Mouse (Mus musculus) heart, embryonic 16.5 days (tissue): ENCODE results near the gene Cd9. TPM values are rescaled to one million over a fixed set of nuclear protein-coding genes. Genes with fewer than 3 reads are reported as not detected.
A peak's percentile ranks its signal among the peaks of the same experiment; 100 is the strongest.
"Not testable (repeated sequence)": the region's sequence is repeated elsewhere in the genome, so short reads cannot be mapped to it uniquely, and the experiment has no call there.

Source experiments
- ATAC-seq: fragments of 200-750 bp; cut with Nextera tagmentation; replicated peaks from 2 replicates; pipeline ENCODE4 v1.8.0; 2017; ENCODE audit warnings: moderate number of reproducible peaks; ENCODE audit not compliant: insufficient read depth, low FRiP score; ENCODE audit errors: extremely low read depth
- H3K27ac ChIP-seq: fragments of 300-500 bp; sonication (generic); 2 replicates; pipeline ENCODE4 v1.5.1; 2014; ENCODE audit warnings: mild to moderate bottlenecking, low read length, control low read depth, moderate library complexity
- H3K27me3 ChIP-seq: fragments of 300-500 bp; sonication (generic); 2 replicates; pipeline ENCODE4 v1.6.1; 2014; ENCODE audit warnings: low read length, mixed read lengths; ENCODE audit not compliant: control insufficient read depth, insufficient read depth
- H3K36me3 ChIP-seq: fragments of 300-500 bp; sonication (generic); 2 replicates; pipeline ENCODE4 v1.6.1; 2014; ENCODE audit not compliant: control insufficient read depth, insufficient read depth
- H3K4me1 ChIP-seq: fragments of 300-500 bp; sonication (generic); 2 replicates; pipeline ENCODE4 v1.6.1; 2014; ENCODE audit warnings: low read length, mixed read lengths; ENCODE audit not compliant: control insufficient read depth, insufficient read depth
- H3K4me2 ChIP-seq: fragments of 300-500 bp; sonication (generic); 2 replicates; pipeline ENCODE4 v1.6.1; 2014; ENCODE audit warnings: low read depth, mild to moderate bottlenecking, control low read depth, low read length
- H3K4me3 ChIP-seq: fragments of 300-500 bp; sonication (generic); 2 replicates; pipeline ENCODE4 v1.5.1; 2014; ENCODE audit warnings: mild to moderate bottlenecking, control low read depth, low read length
- H3K9ac ChIP-seq: fragments of 300-500 bp; sonication (generic); 2 replicates; pipeline ENCODE4 v1.6.1; 2014; ENCODE audit warnings: low read length, control low read depth
- H3K9me3 ChIP-seq: fragments of 300-500 bp; sonication (generic); replicated peaks from 2 replicates; pipeline ENCODE4 v1.6.1; 2016; ENCODE audit warnings: low read length; ENCODE audit not compliant: control insufficient read depth
- WGBS: fragments of 180-500 bp; shearing (Covaris S2); extraction: QIAGEN DNeasy Blood & Tissue Kit; methylation state at CpG from one replicate; pipeline ENCODE4 v1.1.7; 2014; 5-methylcytosine and 5-hydroxymethylcytosine counted together
- polyA plus RNA-seq: library from polyadenylated mRNA; unstranded; fragments of >200 nt; fragmentation: Nextera tagmentation; extraction: Ambion mirVana; gene quantifications from 2 replicates; pipeline ENCODE4 v1.2.1, GENCODE M21; 2015

Cd9 gene
- polyA plus RNA-seq, 1 experiment from 2014 or later, result 94.4 TPM

GRCm38 (mm10) chr6:125492033-125492432 lies 2.6 kb downstream of the Cd9 start:
- no peaks in the 10 kb centered on the region for H3K36me3 ChIP-seq
- 47% methylated on average over 9 of the region's 9 CpGs for WGBS
- no peaks in the 10 kb centered on the region for H3K9me3 ChIP-seq
- no peak overlapping the region; the same call in 1 of the 2 replicates for H3K9ac ChIP-seq
- no peak for ATAC-seq
- peaks cover 17% of the 10 kb centered on the region for H3K4me1 ChIP-seq
- H3K4me2 ChIP-seq, result peak overlapping the region; percentile 82
- peak overlapping the region; percentile 59 for H3K27ac ChIP-seq
- H3K4me3 ChIP-seq, result peak overlapping the region; percentile 68
- peaks cover 27% of the 10 kb centered on the region for H3K27me3 ChIP-seq

- Histone ChIP-seq H3K4me3 (peak overlapping the region; percentile 3; the same call in 1 of the 2 replicates), H3K9ac (no peak overlapping the region), H3K27me3 (peaks cover 27% of the 10 kb centered on the region), H3K4me1 (peaks cover 17% of the 10 kb centered on the region), H3K27ac (0 out of 2 replicates have a peak overlapping the region, but pooled peaks have one; percentile 4), H3K36me3 (no peaks in the 10 kb centered on the region), H3K4me2 (peak overlapping the region; percentile 82), H3K9me3 (no peaks in the 10 kb centered on the region)
- ATAC-seq, result no peak
- WGBS, result 73% methylated on average over 10 of the region's 10 CpGs
These were observed 3.2 kb downstream of the Cd9 start for GRCm38 (mm10) chr6:125491393-125491792.

GRCm38 (mm10) chr6:125489881-125490559 lies 4.6 kb downstream of the Cd9 start:
- Histone ChIP-seq H3K4me1 (peaks cover 26% of the 10 kb centered on the region), H3K27me3 (peaks cover 22% of the 10 kb centered on the region), H3K36me3 (no peaks in the 10 kb centered on the region), H3K4me2 (no peak overlapping the region), H3K27ac (0 out of 2 replicates have a peak overlapping the region, but pooled peaks have one; percentile 13), H3K9ac (no peak overlapping the region), H3K4me3 (no peak overlapping the region), H3K9me3 (no peaks in the 10 kb centered on the region)
- ATAC-seq, result no peak
- 60% methylated on average over 11 of the region's 11 CpGs for WGBS

GRCm38 (mm10) chr6:125485589-125485988 lies 9.0 kb downstream of the Cd9 start:
- H3K27ac ChIP-seq, result no peak overlapping the region
- peaks cover 34% of the 10 kb centered on the region for H3K4me1 ChIP-seq
- no peaks in the 10 kb centered on the region for H3K36me3 ChIP-seq
- WGBS, result 19% methylated on average over 4 of the region's 4 CpGs
- no peaks in the 10 kb centered on the region for H3K9me3 ChIP-seq
- no peak overlapping the region for H3K4me2 ChIP-seq
- H3K27me3 ChIP-seq, result 0 out of 2 replicates have a peak, but pooled peaks cover 6% of the 10 kb centered on the region
- no peak overlapping the region for H3K4me3 ChIP-seq
- H3K9ac ChIP-seq, result no peak overlapping the region
- no peak for ATAC-seq

- Histone ChIP-seq H3K4me1 (peaks cover 37% of the 10 kb centered on the region), H3K4me2 (no peak overlapping the region), H3K4me3 (no peak overlapping the region), H3K9ac (no peak overlapping the region), H3K9me3 (no peaks in the 10 kb centered on the region), H3K36me3 (no peaks in the 10 kb centered on the region), H3K27ac (no peak overlapping the region), H3K27me3 (0 out of 2 replicates have a peak, but pooled peaks cover 6% of the 10 kb centered on the region)
- no peak for ATAC-seq
- 88% methylated on average over 2 of the region's 2 CpGs for WGBS
These were observed 9.9 kb downstream of the Cd9 start for GRCm38 (mm10) chr6:125484721-125485120.

- H3K36me3 ChIP-seq, H3K4me3 ChIP-seq, H3K4me2 ChIP-seq, H3K27ac ChIP-seq, ATAC-seq, H3K27me3 ChIP-seq, H3K9ac ChIP-seq, H3K9me3 ChIP-seq: not testable (repeated sequence)
- WGBS, result 94% methylated on average over 10 of the region's 10 CpGs
- H3K4me1 ChIP-seq, result peaks cover 34% of the 10 kb centered on the region
These were observed 10.3 kb downstream of the Cd9 start for GRCm38 (mm10) chr6:125484313-125484660.

GRCm38 (mm10) chr6:125483515-125484312 lies 10.9 kb downstream of the Cd9 start:
- H3K27ac ChIP-seq, result no peak overlapping the region
- WGBS, result 82% methylated on average over 12 of the region's 12 CpGs
- H3K9me3 ChIP-seq, result no peaks in the 10 kb centered on the region
- peaks cover 34% of the 10 kb centered on the region for H3K4me1 ChIP-seq
- no peak overlapping the region for H3K4me3 ChIP-seq
- 0 out of 2 replicates have a peak, but pooled peaks cover 6% of the 10 kb centered on the region for H3K27me3 ChIP-seq
- H3K4me2 ChIP-seq, result no peak overlapping the region
- ATAC-seq, result no peak
- H3K9ac ChIP-seq, result no peak overlapping the region
- no peaks in the 10 kb centered on the region for H3K36me3 ChIP-seq

- H3K9me3 ChIP-seq, result no peaks in the 10 kb centered on the region
- no peak overlapping the region for H3K9ac ChIP-seq
- no peaks in the 10 kb centered on the region for H3K36me3 ChIP-seq
- 55% methylated on average over 5 of the region's 5 CpGs for WGBS
- H3K4me3 ChIP-seq, result no peak overlapping the region
- H3K27me3 ChIP-seq, result 0 out of 2 replicates have a peak, but pooled peaks cover 6% of the 10 kb centered on the region
- peak overlapping the region; percentile 39 for H3K4me2 ChIP-seq
- peaks cover 37% of the 10 kb centered on the region for H3K4me1 ChIP-seq
- H3K27ac ChIP-seq, result peak overlapping the region; percentile 78
- no peak for ATAC-seq
These were observed 12.2 kb downstream of the Cd9 start for GRCm38 (mm10) chr6:125482427-125482831.
